Mouse (Mus musculus): ENCODE data around the gene Cdc26. TPM values are rescaled to one million over a fixed set of nuclear protein-coding genes. Genes with fewer than 3 reads are reported as not detected.

Cdc26 gene
- total and polyA plus RNA-seq, 3 experiments, result 44.1 to 148 (median 128) TPM

DNA sequence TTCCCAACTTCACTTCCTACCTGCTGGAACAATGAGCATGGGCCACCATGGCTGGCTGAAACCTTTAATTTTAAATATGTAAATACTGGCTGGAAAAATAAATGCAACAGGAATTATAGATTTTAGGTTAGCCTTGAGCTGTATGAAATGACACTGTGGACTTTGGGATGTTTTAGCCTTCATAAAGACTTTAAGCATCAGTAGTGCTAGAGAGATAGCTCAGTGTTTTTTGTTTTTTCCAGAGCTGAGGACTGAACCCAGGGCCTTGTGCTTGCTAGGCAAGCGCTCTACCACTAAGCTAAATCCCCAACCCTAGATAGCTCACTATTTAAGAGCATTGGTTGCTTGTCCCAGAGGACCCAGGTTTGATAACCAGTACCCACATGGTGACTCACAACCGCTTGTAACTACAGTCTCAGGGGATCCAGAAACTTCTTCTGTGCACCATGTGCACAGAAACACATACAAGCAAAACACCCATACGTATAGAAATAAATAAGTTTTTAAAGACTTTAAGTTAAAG is 28.9 kb upstream of the Cdc26 start:
- no peak for DNase-seq (ENCODE audit: low spot score)
- no peak for ATAC-seq (ENCODE audit: extremely low read depth, insufficient number of reproducible peaks, low FRiP score, poor library complexity, severe bottlenecking)
- no peak overlapping the region for H3K4me3 ChIP-seq (ENCODE audit: low read depth, low read length)
- peaks cover 2% of the 10 kb centered on the region; the same call in 1 of the 2 replicates for H3K27me3 ChIP-seq (ENCODE audit: insufficient read depth, low read length)
- TF ChIP-seq GATA1 (IDR thresholded peaks at IDR 0.05; ENCODE audit: borderline replicate concordance, low read length), result no peak
- no peak for TF ChIP-seq CTCF (IDR thresholded peaks at IDR 0.05; ENCODE audit: low read depth, low read length)
- no peak for TF ChIP-seq GATA2 (IDR thresholded peaks at IDR 0.05; ENCODE audit: borderline replicate concordance, low read depth, low read length)
- no peak for TF ChIP-seq TAL1 (conservative IDR thresholded peaks at IDR 0.05; ENCODE audit: low read depth, low read length)
- TF ChIP-seq POLR2AphosphoS5 (IDR thresholded peaks at IDR 0.05; ENCODE audit: insufficient replicate concordance, low read depth, low read length), result no peak
- H3K9me3 ChIP-seq (replicated peaks), result no peaks in the 10 kb centered on the region
- H3K4me1 ChIP-seq (ENCODE audit: insufficient read depth, low read depth, low read length), result peaks cover 3% of the 10 kb centered on the region; the same call in 1 of the 2 replicates
- no peaks in the 10 kb centered on the region for H3K36me3 ChIP-seq (replicated peaks)

DNA sequence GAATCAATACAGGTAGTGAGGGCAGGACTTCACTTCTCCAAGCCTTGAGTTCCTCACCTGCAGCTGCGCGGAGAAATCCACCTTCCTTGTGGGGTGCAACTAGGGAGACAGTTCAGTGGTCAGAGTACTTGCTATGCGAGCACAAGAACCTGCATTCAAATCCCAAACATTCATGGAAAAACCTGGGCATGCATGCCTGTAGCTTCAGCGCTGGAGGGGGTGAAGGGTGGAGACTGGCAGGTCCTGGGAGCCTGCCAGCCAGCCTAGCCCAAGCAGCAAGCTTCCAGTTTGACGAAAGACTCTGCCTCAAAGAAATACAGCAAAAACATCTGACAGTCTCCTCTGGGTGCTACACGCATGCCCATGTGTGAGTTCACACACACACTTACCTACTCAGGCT is 26.6 kb upstream of the Cdc26 start, which contains the start of gene Rnf183:
Gene Rnf183 (minus strand): TSS at position 172 of the 400 bp plus-strand sequence.
- Histone ChIP-seq H3K27me3 (ENCODE audit: insufficient read depth, low read length) (no peaks in the 10 kb centered on the region; the same call in 1 of the 2 replicates), H3K4me1 (ENCODE audit: insufficient read depth, low read depth, low read length) (peaks cover 15% of the 10 kb centered on the region), H3K36me3 (replicated peaks) (no peaks in the 10 kb centered on the region), H3K4me3 (ENCODE audit: low read depth, low read length) (no peak within 1 kb of the TSS), H3K9me3 (replicated peaks) (no peaks in the 10 kb centered on the region)
- TF ChIP-seq GATA1 (IDR thresholded peaks at IDR 0.05; ENCODE audit: borderline replicate concordance, low read length) (no peak), POLR2AphosphoS5 (IDR thresholded peaks at IDR 0.05; ENCODE audit: insufficient replicate concordance, low read depth, low read length) (no peak), GATA2 (IDR thresholded peaks at IDR 0.05; ENCODE audit: borderline replicate concordance, low read depth, low read length) (no peak), TAL1 (conservative IDR thresholded peaks at IDR 0.05; ENCODE audit: low read depth, low read length) (no peak)
- DNase-seq (ENCODE audit: low spot score) (no peak), ATAC-seq (ENCODE audit: extremely low read depth, insufficient number of reproducible peaks, low FRiP score, poor library complexity, severe bottlenecking) (no peak)

DNA sequence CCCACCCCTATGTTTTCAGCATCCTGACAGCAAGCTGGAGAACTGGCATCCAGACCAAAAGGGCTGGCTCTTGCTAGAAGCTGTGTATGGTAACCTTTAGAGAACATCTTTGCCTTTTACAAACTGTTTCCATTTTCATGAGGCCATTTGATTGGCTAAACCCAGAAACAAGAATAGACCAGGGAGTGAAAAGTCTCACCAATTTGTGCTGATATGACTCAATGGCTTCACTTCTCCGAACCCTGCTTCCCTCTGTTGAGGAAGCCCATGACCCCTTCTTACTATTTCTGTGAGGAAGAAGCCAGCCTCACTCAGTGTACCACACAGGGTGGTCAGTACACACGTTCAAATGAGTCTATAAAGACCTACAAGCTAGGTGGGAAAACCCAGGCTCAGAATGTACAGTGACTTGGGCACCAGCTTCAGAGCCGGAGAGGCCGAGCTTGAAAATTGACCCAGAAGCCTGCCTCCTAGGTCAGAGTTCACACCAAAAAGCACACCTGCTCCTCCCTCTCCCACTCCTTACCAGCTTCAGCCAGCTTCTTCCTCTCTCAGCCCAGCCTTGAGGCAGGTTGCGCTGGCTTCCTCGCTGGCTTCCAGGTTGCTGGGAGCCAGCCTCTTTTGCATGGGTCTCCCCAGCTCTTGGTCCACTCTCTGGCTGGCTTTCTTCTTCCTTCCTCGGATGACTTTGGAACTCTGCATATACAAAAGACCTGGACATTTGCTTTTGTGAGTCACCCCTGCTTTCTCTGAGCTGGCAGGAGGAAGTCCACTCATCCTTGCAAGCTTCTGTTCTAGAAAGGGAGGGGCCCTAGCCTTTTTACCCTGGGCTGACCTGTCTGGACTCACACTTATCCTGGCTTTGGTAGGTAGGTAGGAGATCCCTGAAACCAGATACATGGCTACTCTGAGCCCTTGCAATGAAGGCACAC is 25.8 kb upstream of the Cdc26 start:
- Histone ChIP-seq H3K36me3 (replicated peaks) (no peaks in the 10 kb centered on the region), H3K27me3 (ENCODE audit: insufficient read depth, low read length) (no peaks in the 10 kb centered on the region; the same call in 1 of the 2 replicates), H3K4me3 (ENCODE audit: low read depth, low read length) (no peak overlapping the region), H3K9me3 (replicated peaks) (no peaks in the 10 kb centered on the region), H3K4me1 (ENCODE audit: insufficient read depth, low read depth, low read length) (peaks cover 24% of the 10 kb centered on the region)
- TF ChIP-seq GATA1 (IDR thresholded peaks at IDR 0.05; ENCODE audit: borderline replicate concordance, low read length) (no peak), TAL1 (conservative IDR thresholded peaks at IDR 0.05; ENCODE audit: low read depth, low read length) (no peak), POLR2AphosphoS5 (IDR thresholded peaks at IDR 0.05; ENCODE audit: insufficient replicate concordance, low read depth, low read length) (no peak), GATA2 (IDR thresholded peaks at IDR 0.05; ENCODE audit: borderline replicate concordance, low read depth, low read length) (no peak), CTCF (IDR thresholded peaks at IDR 0.05; ENCODE audit: low read depth, low read length) (no peak)
- DNase-seq (ENCODE audit: low spot score) (no peak), ATAC-seq (ENCODE audit: extremely low read depth, insufficient number of reproducible peaks, low FRiP score, poor library complexity, severe bottlenecking) (no peak)

DNA sequence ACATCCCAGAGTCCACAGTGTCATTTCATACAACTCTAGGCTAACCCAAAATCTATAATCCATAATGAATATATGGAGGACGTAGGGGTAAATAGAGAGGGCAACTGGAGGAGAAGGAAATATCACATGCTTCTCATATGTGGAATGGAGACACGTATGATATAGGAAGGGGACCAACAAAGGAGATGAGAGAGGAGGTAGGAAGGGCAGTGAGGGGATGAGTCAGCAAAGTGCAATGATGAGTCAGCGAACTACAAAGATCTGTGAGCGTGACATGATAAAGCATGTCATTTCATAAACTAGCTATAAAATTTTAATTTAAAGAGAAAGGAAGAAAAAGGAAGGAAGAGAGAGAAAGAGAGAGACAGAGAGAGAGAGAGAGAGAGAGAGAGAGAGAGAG is 23.1 kb upstream of the Cdc26 start:
- Histone ChIP-seq H3K9me3 (replicated peaks) (no peaks in the 10 kb centered on the region), H3K4me1 (ENCODE audit: insufficient read depth, low read depth, low read length) (peaks cover 29% of the 10 kb centered on the region), H3K36me3 (replicated peaks) (peaks cover 17% of the 10 kb centered on the region), H3K27me3 (ENCODE audit: insufficient read depth, low read length) (no peaks in the 10 kb centered on the region; the same call in 1 of the 2 replicates), H3K4me3 (ENCODE audit: low read depth, low read length) (no peak overlapping the region)
- TF ChIP-seq POLR2AphosphoS5 (IDR thresholded peaks at IDR 0.05; ENCODE audit: insufficient replicate concordance, low read depth, low read length), result no peak
- TF ChIP-seq TAL1 (conservative IDR thresholded peaks at IDR 0.05; ENCODE audit: low read depth, low read length), result no peak
- TF ChIP-seq CTCF (IDR thresholded peaks at IDR 0.05; ENCODE audit: low read depth, low read length), result no peak
- no peak for TF ChIP-seq GATA1 (IDR thresholded peaks at IDR 0.05; ENCODE audit: borderline replicate concordance, low read length)
- TF ChIP-seq GATA2 (IDR thresholded peaks at IDR 0.05; ENCODE audit: borderline replicate concordance, low read depth, low read length), result no peak
- no peak for DNase-seq (ENCODE audit: low spot score)
- peak; percentile 68 for ATAC-seq (ENCODE audit: extremely low read depth, insufficient number of reproducible peaks, low FRiP score, poor library complexity, severe bottlenecking)

DNA sequence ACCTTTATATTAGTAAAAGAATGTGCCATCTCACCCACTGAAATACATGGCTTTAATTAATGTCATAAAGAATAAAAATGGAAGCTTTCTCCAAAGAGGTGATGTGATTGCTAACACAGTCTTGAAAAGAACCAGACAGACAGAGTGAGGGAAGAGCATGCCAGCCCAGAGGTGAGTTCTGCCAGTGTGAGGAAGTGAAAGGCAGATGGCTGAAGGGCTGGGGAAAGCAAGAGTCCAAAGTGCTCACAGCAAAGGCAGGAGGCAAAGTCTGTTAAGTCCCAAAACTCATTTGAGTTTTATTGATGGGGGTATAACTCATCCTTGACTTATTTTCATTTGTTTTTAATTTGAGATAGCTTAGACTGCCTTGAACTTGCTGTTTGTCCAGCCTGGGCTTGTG is 22.2 kb upstream of the Cdc26 start:
- ATAC-seq (ENCODE audit: extremely low read depth, insufficient number of reproducible peaks, low FRiP score, poor library complexity, severe bottlenecking) (no peak), DNase-seq (ENCODE audit: low spot score) (no peak)
- no peaks in the 10 kb centered on the region; the same call in 1 of the 2 replicates for H3K27me3 ChIP-seq (ENCODE audit: insufficient read depth, low read length)
- H3K4me3 ChIP-seq (ENCODE audit: low read depth, low read length), result no peak overlapping the region
- peaks cover 25% of the 10 kb centered on the region for H3K36me3 ChIP-seq (replicated peaks)
- TF ChIP-seq GATA2 (IDR thresholded peaks at IDR 0.05; ENCODE audit: borderline replicate concordance, low read depth, low read length) (no peak), POLR2AphosphoS5 (IDR thresholded peaks at IDR 0.05; ENCODE audit: insufficient replicate concordance, low read depth, low read length) (no peak), TAL1 (conservative IDR thresholded peaks at IDR 0.05; ENCODE audit: low read depth, low read length) (no peak), CTCF (IDR thresholded peaks at IDR 0.05; ENCODE audit: low read depth, low read length) (no peak), GATA1 (IDR thresholded peaks at IDR 0.05; ENCODE audit: borderline replicate concordance, low read length) (no peak)
- H3K9me3 ChIP-seq (replicated peaks), result no peaks in the 10 kb centered on the region
- H3K4me1 ChIP-seq (ENCODE audit: insufficient read depth, low read depth, low read length), result peaks cover 29% of the 10 kb centered on the region

DNA sequence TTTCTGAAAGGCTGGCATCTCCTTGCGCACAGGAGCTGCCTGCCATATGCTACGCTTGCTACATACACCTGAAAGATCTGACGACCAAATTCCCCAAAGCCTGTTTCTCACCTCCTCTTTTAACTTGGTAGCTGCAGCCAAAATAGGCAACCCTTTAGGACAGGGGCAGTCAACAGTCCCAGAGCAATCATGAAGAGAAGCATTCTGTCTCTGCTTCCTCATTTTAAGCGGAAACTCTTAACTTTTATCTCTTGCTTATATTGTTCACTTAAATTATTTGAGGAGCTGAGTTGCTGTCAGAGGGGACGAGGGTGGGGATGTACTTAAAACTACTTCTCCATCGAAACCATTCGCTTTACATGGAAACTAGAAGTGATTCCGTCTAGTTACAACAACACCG is 21.2 kb upstream of the Cdc26 start:
- ATAC-seq (ENCODE audit: extremely low read depth, insufficient number of reproducible peaks, low FRiP score, poor library complexity, severe bottlenecking) (no peak), DNase-seq (ENCODE audit: low spot score) (no peak)
- Histone ChIP-seq H3K9me3 (replicated peaks) (no peaks in the 10 kb centered on the region), H3K4me1 (ENCODE audit: insufficient read depth, low read depth, low read length) (peaks cover 29% of the 10 kb centered on the region), H3K4me3 (ENCODE audit: low read depth, low read length) (no peak overlapping the region), H3K36me3 (replicated peaks) (peaks cover 35% of the 10 kb centered on the region), H3K27me3 (ENCODE audit: insufficient read depth, low read length) (no peaks in the 10 kb centered on the region; the same call in 1 of the 2 replicates)
- TF ChIP-seq CTCF (IDR thresholded peaks at IDR 0.05; ENCODE audit: low read depth, low read length) (no peak), POLR2AphosphoS5 (IDR thresholded peaks at IDR 0.05; ENCODE audit: insufficient replicate concordance, low read depth, low read length) (no peak), TAL1 (conservative IDR thresholded peaks at IDR 0.05; ENCODE audit: low read depth, low read length) (no peak), GATA2 (IDR thresholded peaks at IDR 0.05; ENCODE audit: borderline replicate concordance, low read depth, low read length) (no peak), GATA1 (IDR thresholded peaks at IDR 0.05; ENCODE audit: borderline replicate concordance, low read length) (no peak)
